Mouse (Mus musculus) erythroblast, embryonic 14.5 days (primary cell): ENCODE data around the gene S100pbp.

Source experiments
- GATA1 ChIP-seq: IDR thresholded peaks from 2 replicates; pipeline ENCODE4 v1.6.1; 2012; ENCODE audit warnings: low read length, inconsistent platforms, mixed read lengths
- TAL1 ChIP-seq: IDR thresholded peaks from 3 replicates; pipeline ENCODE4 v1.6.1; 2012; ENCODE audit warnings: low read length, inconsistent platforms, mixed read lengths

DNA sequence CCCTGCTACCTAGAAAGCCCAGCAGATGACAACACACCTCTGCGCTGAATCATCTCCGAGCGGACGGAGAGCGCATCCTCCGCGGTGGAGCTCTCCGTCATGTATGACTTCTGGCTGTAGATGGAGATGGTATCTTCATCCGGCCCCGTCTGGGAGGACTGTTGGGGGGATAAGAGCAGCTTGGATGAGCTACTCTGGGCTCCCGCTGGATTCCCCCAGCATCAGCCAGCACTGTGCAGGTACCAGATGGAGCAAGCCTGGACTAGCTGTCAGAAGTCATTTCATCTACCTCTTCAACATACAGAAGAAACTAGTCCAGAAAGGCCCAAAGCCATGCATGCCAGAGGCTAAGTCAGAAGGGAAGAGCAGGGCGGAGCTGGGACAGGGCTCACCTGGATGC is 35.8 kb upstream of the S100pbp start:
- TF ChIP-seq TAL1 (no peak), GATA1 (no peak)
